Comparison of ENCODE assay signal across 28 mouse cellular contexts in the genomic region with DNA sequence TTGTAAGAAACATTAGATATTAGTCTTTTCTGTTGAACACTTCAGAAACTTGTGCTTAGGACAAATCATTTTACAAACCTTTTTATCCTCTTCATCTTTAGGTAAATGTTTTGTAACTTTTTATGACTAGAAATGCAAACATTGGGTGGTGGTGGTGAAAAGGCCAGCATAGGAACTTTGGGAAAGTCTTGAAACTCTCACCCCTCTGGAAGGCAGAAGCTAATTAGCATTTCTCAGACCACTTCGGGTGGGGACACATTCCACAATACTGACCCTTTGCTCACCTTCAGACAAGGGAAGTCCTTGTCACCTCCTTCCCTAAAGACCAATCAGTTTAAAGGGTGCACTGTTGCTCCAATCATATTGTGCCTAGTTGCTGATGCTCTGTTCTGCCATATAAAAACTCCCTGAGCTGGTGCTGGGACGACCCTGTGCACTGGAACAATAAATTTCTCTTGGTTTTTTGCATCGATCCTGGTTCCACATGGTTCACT. TPM values are rescaled to one million over a fixed set of nuclear protein-coding genes. Genes with fewer than 3 reads are reported as not detected.
DNase-seq lines count a peak whose midpoint lies in the region; ATAC-seq and TF ChIP-seq lines count a peak whose summit lies in the region.
"Had no signal": no experiment of that assay in that cellular context is flagged by ENCODE, and none has a peak within 500 bp of the region (broad histone marks: within the 10 kb centered on the region; RNA-seq: fewer than 3 reads in every experiment).

No protein-coding gene starts in this region.

- WGBS in stomach, embryonic 15.5 days, result 66% methylated on average over 3 of the region's 3 CpGs
- 62% methylated on average over 3 of the region's 3 CpGs for WGBS in stomach, postnatal 0 days
- WGBS in heart, embryonic 10.5 days, result 66% methylated on average over 3 of the region's 3 CpGs

- no peaks in the 10 kb centered on the region for H3K9me3 ChIP-seq in ES-Bruce4 (replicated peaks; ENCODE audit: control insufficient read depth, insufficient read depth, low read length, poor library complexity, severe bottlenecking)
- no peaks in the 10 kb centered on the region for H3K9me3 ChIP-seq in stomach, embryonic 15.5 days
- no peaks in the 10 kb centered on the region for H3K9me3 ChIP-seq in stomach, postnatal 0 days (ENCODE audit: control insufficient read depth, low read length)
- H3K9me3 ChIP-seq in heart, embryonic 10.5 days, result no peaks in the 10 kb centered on the region
- H3K9me3 ChIP-seq: embryonic facial prominence, embryonic 13.5 days; embryonic facial prominence, embryonic 15.5 days; forebrain, embryonic 10.5 days; forebrain, embryonic 12.5 days; G1E had no signal

- H3K36me3 ChIP-seq in ES-Bruce4 (ENCODE audit: control insufficient read depth, insufficient read depth, low read length, poor library complexity, severe bottlenecking), result no peaks in the 10 kb centered on the region
- no peaks in the 10 kb centered on the region for H3K36me3 ChIP-seq in stomach, embryonic 15.5 days
- H3K36me3 ChIP-seq in stomach, postnatal 0 days (ENCODE audit: control insufficient read depth, insufficient read depth, low read length), result no peaks in the 10 kb centered on the region
- no peaks in the 10 kb centered on the region for H3K36me3 ChIP-seq in heart, embryonic 10.5 days
- H3K36me3 ChIP-seq: embryonic facial prominence, embryonic 13.5 days; embryonic facial prominence, embryonic 15.5 days; forebrain, embryonic 10.5 days; forebrain, embryonic 12.5 days; G1E had no signal

- peak overlapping the region; percentile 71 for H3K27ac ChIP-seq in ES-Bruce4 (ENCODE audit: insufficient read depth, low read length)
- no peak overlapping the region for H3K27ac ChIP-seq in stomach, embryonic 15.5 days
- H3K27ac ChIP-seq in stomach, postnatal 0 days (replicated peaks), result no peak overlapping the region
- no peak overlapping the region for H3K27ac ChIP-seq in heart, embryonic 10.5 days
- H3K27ac ChIP-seq: embryonic facial prominence, embryonic 13.5 days; embryonic facial prominence, embryonic 15.5 days; forebrain, embryonic 10.5 days; forebrain, embryonic 12.5 days had no signal

- H3K4me3 ChIP-seq in ES-Bruce4 (ENCODE audit: low read depth, low read length), result no peak overlapping the region
- H3K4me3 ChIP-seq in stomach, embryonic 15.5 days (replicated peaks), result no peak overlapping the region
- no peak overlapping the region for H3K4me3 ChIP-seq in stomach, postnatal 0 days (ENCODE audit: low read depth, low read length)
- H3K4me3 ChIP-seq in heart, embryonic 10.5 days, result no peak overlapping the region
- H3K4me3 ChIP-seq: embryonic facial prominence, embryonic 13.5 days; embryonic facial prominence, embryonic 15.5 days; erythroblast, embryonic 14.5 days; forebrain, embryonic 10.5 days; forebrain, embryonic 12.5 days had no signal

- no peaks in the 10 kb centered on the region for H3K4me1 ChIP-seq in ES-Bruce4 (ENCODE audit: control insufficient read depth, insufficient read depth, low read length)
- no peaks in the 10 kb centered on the region for H3K4me1 ChIP-seq in stomach, embryonic 15.5 days
- H3K4me1 ChIP-seq in stomach, postnatal 0 days (replicated peaks; ENCODE audit: control insufficient read depth, insufficient read depth), result no peaks in the 10 kb centered on the region
- H3K4me1 ChIP-seq in heart, embryonic 10.5 days, result no peaks in the 10 kb centered on the region
- H3K4me1 ChIP-seq: embryonic facial prominence, embryonic 13.5 days; embryonic facial prominence, embryonic 15.5 days; forebrain, embryonic 10.5 days; forebrain, embryonic 12.5 days had no signal

- H3K27me3 ChIP-seq in ES-Bruce4 (ENCODE audit: control insufficient read depth, insufficient read depth, low read length, poor library complexity, severe bottlenecking), result no peaks in the 10 kb centered on the region
- no peaks in the 10 kb centered on the region for H3K27me3 ChIP-seq in stomach, embryonic 15.5 days (replicated peaks)
- H3K27me3 ChIP-seq in stomach, postnatal 0 days (ENCODE audit: control insufficient read depth, insufficient read depth, low read length), result no peaks in the 10 kb centered on the region
- no peaks in the 10 kb centered on the region for H3K27me3 ChIP-seq in heart, embryonic 10.5 days (ENCODE audit: insufficient read depth, poor library complexity, severe bottlenecking)
- H3K27me3 ChIP-seq: CH12.LX; embryonic facial prominence, embryonic 13.5 days; embryonic facial prominence, embryonic 15.5 days; forebrain, embryonic 12.5 days had no signal

- peak; percentile 86 for DNase-seq in R1 (ENCODE audit: low read depth, low spot score)
- DNase-seq in stomach, postnatal 0 days (ENCODE audit: low spot score), result no peak
- DNase-seq in kidney, postnatal 4 days, result no peak
- no peak for DNase-seq in heart, embryonic 10.5 days (ENCODE audit: low spot score)
- no peak for DNase-seq in layer of hippocampus, postnatal 14 days (ENCODE audit: low spot score in 2 of 2)
- DNase-seq: adrenal gland, adult 2 months; adrenal gland, postnatal 10 days; adrenal gland, postnatal 25 days; B cell, adult 2 months; cerebellum, adult 11-12 months; cerebellum, adult 2 months; cerebellum, adult 9-10 months; cerebellum, postnatal 10 days; cerebellum, postnatal 25 days; embryo, embryonic 11 days had no signal

- no peak for TF ChIP-seq POLR2A in ES-Bruce4 (IDR thresholded peaks at IDR 0.05; ENCODE audit: insufficient read depth, low read length)

- H3K4me2 ChIP-seq in stomach, embryonic 15.5 days, result no peak overlapping the region
- no peak overlapping the region for H3K4me2 ChIP-seq in stomach, postnatal 0 days (replicated peaks; ENCODE audit: low read depth)
- H3K4me2 ChIP-seq: embryonic facial prominence, embryonic 13.5 days; embryonic facial prominence, embryonic 15.5 days; forebrain, embryonic 12.5 days had no signal

- ATAC-seq in stomach, embryonic 15.5 days (ENCODE audit: insufficient read depth, low FRiP score, low read depth), result peak; percentile 58; the same call in 1 of the 2 replicates
- 0 out of 2 replicates have a peak, but pooled peaks have one; percentile 29 for ATAC-seq in stomach, postnatal 0 days (ENCODE audit: low FRiP score, low TSS enrichment)
- ATAC-seq: CD4-positive, CD25-positive, alpha-beta regulatory T cell, adult 4 months; forebrain, embryonic 14.5 days; forebrain, embryonic 16.5 days; Patski had no signal

- H3K9ac ChIP-seq in ES-Bruce4 (ENCODE audit: low read depth, poor library complexity, severe bottlenecking), result no peak overlapping the region
- H3K9ac ChIP-seq in stomach, embryonic 15.5 days, result no peak overlapping the region
- no peak overlapping the region for H3K9ac ChIP-seq in stomach, postnatal 0 days (ENCODE audit: low read length)
- H3K9ac ChIP-seq: embryonic facial prominence, embryonic 13.5 days; embryonic facial prominence, embryonic 15.5 days; forebrain, embryonic 12.5 days had no signal

- 0 out of 2 replicates have a peak, but pooled peaks have one; percentile 59 for TF ChIP-seq EP300 in ES-Bruce4 (IDR thresholded peaks at IDR 0.05; ENCODE audit: insufficient read depth, low read depth, low read length)
- TF ChIP-seq EP300 in stomach, postnatal 0 days (optimal IDR thresholded peaks at IDR 0.05), result no peak

- no peak for TF ChIP-seq CTCF in ES-Bruce4 (IDR thresholded peaks at IDR 0.05; ENCODE audit: low read depth, low read length)
- no peak for TF ChIP-seq CTCF in stomach, postnatal 0 days (IDR thresholded peaks at IDR 0.05; ENCODE audit: low read depth)

RNA-seq across cellular contexts. Expression of gene Asns, which starts 18.8 kb away (rescaled TPM):
- polyA plus RNA-seq in ES-Bruce4 (2011; ENCODE audit: insufficient read depth, insufficient read length, low read depth, missing spikeins), result 531 and 541 TPM in 2 replicates
- polyA plus RNA-seq in stomach, embryonic 15.5 days (2015; fragmentation: Nextera tagmentation; extraction: Ambion mirVana), result 160 and 168 TPM in 2 replicates
- polyA plus RNA-seq in stomach, postnatal 0 days (2015; fragmentation: Nextera tagmentation; extraction: Ambion mirVana), result 132 and 133 TPM in 2 replicates
- polyA plus RNA-seq in heart, embryonic 10.5 days (2016; fragmentation: Nextera tagmentation; extraction: Ambion mirVana), result 65.5 and 84.5 TPM in 2 replicates
- total RNA-seq in layer of hippocampus, postnatal 14 days (2021), result 100 to 1,000 TPM in 1 of 2 experiments, 10 to 100 TPM in 1; 97.4 to 100 TPM
- total RNA-seq: CH12.LX had no signal
